Mouse (Mus musculus) retina, postnatal 1 day (tissue): ENCODE results near the gene Brms1l.
A peak's percentile ranks its signal among the peaks of the same experiment; 100 is the strongest.

Experiments used
- DNase-seq: peaks from one replicate; pipeline ENCODE4 v3.0.0-alpha.2; 2012

Brms1l gene

GRCm38 (mm10) chr12:55860631-55861030 lies 24.5 kb downstream of the Brms1l start:
- no peak for DNase-seq

GRCm38 (mm10) chr12:55867738-55868137 lies 31.6 kb downstream of the Brms1l start:
- DNase-seq, result no peak

- DNase-seq, result no peak
These were observed 33.6 kb downstream of the Brms1l start for GRCm38 (mm10) chr12:55869622-55870322.

GRCm38 (mm10) chr12:55885449-55885848 lies 49.3 kb downstream of the Brms1l start:
- peak; percentile 54 for DNase-seq

- DNase-seq, result peak; percentile 18
These were observed 52.4 kb downstream of the Brms1l start for GRCm38 (mm10) chr12:55888570-55888969.

GRCm38 (mm10) chr12:55904801-55905200 lies 68.7 kb downstream of the Brms1l start:
- DNase-seq, result no peak

- DNase-seq, result peak; percentile 35
These were observed 76.0 kb downstream of the Brms1l start for GRCm38 (mm10) chr12:55912138-55912537.

- no peak for DNase-seq
These were observed 77.1 kb downstream of the Brms1l start for GRCm38 (mm10) chr12:55913201-55913600.

GRCm38 (mm10) chr12:55916250-55916649 lies 80.1 kb downstream of the Brms1l start:
- DNase-seq, result peak; percentile 20

- no peak for DNase-seq
These were observed 80.9 kb downstream of the Brms1l start for GRCm38 (mm10) chr12:55917020-55917419.
